Mouse (Mus musculus) cortical plate, adult 2 months (tissue): ENCODE measurements around the gene Hip1r.

Experiments
- CTCF ChIP-seq: fragments of 200-500 bp; IDR thresholded peaks from 2 replicates; pipeline ENCODE4 v1.5.1; 2011; ENCODE audit warnings: mild to moderate bottlenecking, control low read depth, low read length; ENCODE audit not compliant: insufficient read depth; ENCODE audit errors: extremely low read depth
- POLR2A ChIP-seq: fragments of 200-500 bp; IDR thresholded peaks from 2 replicates; pipeline ENCODE4 v1.6.1; 2011; ENCODE audit warnings: mild to moderate bottlenecking, low read length, control low read depth; ENCODE audit not compliant: insufficient read depth; ENCODE audit errors: extremely low read depth

- TF ChIP-seq POLR2A, result no peak
- TF ChIP-seq CTCF, result no peak
Observed at GRCm38 (mm10) chr5:124035806-124036205, 62.4 kb downstream of the Hip1r start.
